Mouse (Mus musculus): Measurements from ENCODE around the gene Med18.

GRCm38 (mm10) chr4:132505034-132505738 lies 41.5 kb upstream of the Med18 start:
- TF ChIP-seq CTCF (IDR thresholded peaks at IDR 0.05; ENCODE audit: low read depth, low read length): no peak
- no peak for TF ChIP-seq TAL1 (conservative IDR thresholded peaks at IDR 0.05; ENCODE audit: low read depth, low read length)
- TF ChIP-seq GATA1 (IDR thresholded peaks at IDR 0.05; ENCODE audit: borderline replicate concordance, low read length): no peak
